Mouse (Mus musculus): ENCODE measurements around the gene Arhgap21.

DNA sequence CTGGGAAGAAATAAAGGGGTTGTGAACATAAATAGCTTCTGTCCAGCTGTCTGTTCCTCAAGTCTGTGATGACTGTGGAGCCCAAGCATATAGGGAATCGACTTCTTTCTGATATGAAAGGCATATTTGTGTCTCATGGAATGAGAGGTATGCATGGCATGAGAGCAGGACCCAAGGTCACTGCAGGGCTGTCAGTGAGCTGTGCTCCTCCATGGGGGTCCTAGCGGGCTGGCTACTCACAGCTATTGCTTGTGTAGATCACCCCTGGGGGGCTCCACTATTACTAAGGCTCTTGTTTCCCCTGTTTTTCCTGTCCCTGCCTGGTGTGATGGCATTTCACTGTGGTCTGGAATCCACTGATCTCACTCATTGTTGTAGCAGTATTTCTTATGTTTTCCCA, 22.2 kb upstream of the Arhgap21 start:
- TF ChIP-seq GATA1 (IDR thresholded peaks at IDR 0.05; ENCODE audit: borderline replicate concordance, low read length) = no peak
- no peak for TF ChIP-seq FLI1 (IDR thresholded peaks at IDR 0.05; ENCODE audit: low read length)

Data from megakaryocyte, embryonic 14.5 days (primary cell).